Mouse (Mus musculus): ENCODE measurements around the gene Cnrip1. TPM values are rescaled to one million over a fixed set of nuclear protein-coding genes. Genes with fewer than 3 reads are reported as not detected.
"Not testable (repeated sequence)": the region's sequence is repeated elsewhere in the genome, so short reads cannot be mapped to it uniquely, and the experiment has no call there.

Gene Cnrip1
- 17.2 and 17.4 TPM in 2 replicates for polyA plus RNA-seq (2015; fragmentation: Nextera tagmentation; extraction: Ambion mirVana)

- peak; percentile 86 for ATAC-seq (ENCODE audit: low FRiP score, low read depth)
- peak within 1 kb of the TSS; percentile 52 for H3K4me3 ChIP-seq
- no peak within 1 kb of the TSS for H3K27ac ChIP-seq
- peak within 1 kb of the TSS; percentile 69 for H3K9ac ChIP-seq
- WGBS = 1% methylated on average over 38 of the region's 38 CpGs
- H3K27me3 ChIP-seq = peaks cover 5% of the 10 kb centered on the region; the same call in 1 of the 2 replicates
- H3K36me3 ChIP-seq = no peaks in the 10 kb centered on the region
- no peaks in the 10 kb centered on the region for H3K9me3 ChIP-seq
- peak within 1 kb of the TSS; percentile 82 for H3K4me2 ChIP-seq (replicated peaks)
- H3K4me1 ChIP-seq = peaks cover 13% of the 10 kb centered on the region
Measured at GRCm38 (mm10) chr11:17051545-17052475, at the start of gene Cnrip1, which contains the start of gene Plek. TSS of gene Cnrip1 (plus strand) at chr11:17051586. TSS of gene Plek (minus strand) at chr11:17052381.

- Histone ChIP-seq H3K9me3 (no peaks in the 10 kb centered on the region), H3K4me3 (no peak overlapping the region), H3K9ac (no peak overlapping the region), H3K4me2 (replicated peaks) (no peak overlapping the region), H3K27me3 (no peaks in the 10 kb centered on the region), H3K36me3 (no peaks in the 10 kb centered on the region), H3K4me1 (no peaks in the 10 kb centered on the region), H3K27ac (no peak overlapping the region)
- ATAC-seq (ENCODE audit: low FRiP score, low read depth) = no peak
- 79% methylated on average over 7 of the region's 7 CpGs for WGBS
Measured at GRCm38 (mm10) chr11:17002739-17003373, 48.5 kb upstream of the Cnrip1 start.

- Histone ChIP-seq H3K4me3 (no peak overlapping the region), H3K9ac (no peak overlapping the region), H3K9me3 (no peaks in the 10 kb centered on the region), H3K4me2 (replicated peaks) (no peak overlapping the region), H3K27ac (no peak overlapping the region), H3K36me3 (no peaks in the 10 kb centered on the region), H3K27me3 (no peaks in the 10 kb centered on the region), H3K4me1 (no peaks in the 10 kb centered on the region)
- ATAC-seq (ENCODE audit: low FRiP score, low read depth) = no peak
- 76% methylated on average over 3 of the region's 3 CpGs for WGBS
Measured at GRCm38 (mm10) chr11:17003757-17004156, 47.6 kb upstream of the Cnrip1 start.

- H3K9me3 ChIP-seq = no peaks in the 10 kb centered on the region
- no peaks in the 10 kb centered on the region for H3K27me3 ChIP-seq
- 69% methylated on average over 4 of the region's 4 CpGs for WGBS
- ATAC-seq (ENCODE audit: low FRiP score, low read depth) = no peak
- H3K4me3 ChIP-seq = no peak overlapping the region
- H3K27ac ChIP-seq = no peak overlapping the region
- no peak overlapping the region for H3K9ac ChIP-seq
- H3K36me3 ChIP-seq = no peaks in the 10 kb centered on the region
- no peaks in the 10 kb centered on the region for H3K4me1 ChIP-seq
- H3K4me2 ChIP-seq (replicated peaks) = no peak overlapping the region
Measured at GRCm38 (mm10) chr11:17004899-17005846, 46.2 kb upstream of the Cnrip1 start.

- not testable (repeated sequence) for H3K9ac ChIP-seq; H3K36me3 ChIP-seq; H3K27ac ChIP-seq; H3K9me3 ChIP-seq; ATAC-seq (ENCODE audit: low FRiP score, low read depth); H3K4me2 ChIP-seq (replicated peaks); H3K4me1 ChIP-seq; H3K27me3 ChIP-seq; H3K4me3 ChIP-seq
- WGBS = 63% methylated on average over 3 of the region's 3 CpGs
Measured at GRCm38 (mm10) chr11:17006526-17006925, 44.9 kb upstream of the Cnrip1 start.

GRCm38 (mm10) chr11:17007517-17008173, 43.7 kb upstream of the Cnrip1 start:
- H3K9me3 ChIP-seq = no peaks in the 10 kb centered on the region
- ATAC-seq (ENCODE audit: low FRiP score, low read depth) = no peak
- WGBS = 87% methylated on average over 5 of the region's 5 CpGs
- H3K4me3 ChIP-seq = no peak overlapping the region
- no peaks in the 10 kb centered on the region for H3K4me1 ChIP-seq
- no peaks in the 10 kb centered on the region for H3K36me3 ChIP-seq
- H3K4me2 ChIP-seq (replicated peaks) = no peak overlapping the region
- no peak overlapping the region for H3K27ac ChIP-seq
- no peaks in the 10 kb centered on the region for H3K27me3 ChIP-seq
- H3K9ac ChIP-seq = no peak overlapping the region

- ATAC-seq (ENCODE audit: low FRiP score, low read depth) = no peak
- H3K4me3 ChIP-seq = no peak overlapping the region
- WGBS = 69% methylated on average over 7 of the region's 7 CpGs
- no peaks in the 10 kb centered on the region for H3K36me3 ChIP-seq
- no peak overlapping the region for H3K27ac ChIP-seq
- H3K4me2 ChIP-seq (replicated peaks) = no peak overlapping the region
- no peaks in the 10 kb centered on the region for H3K4me1 ChIP-seq
- H3K27me3 ChIP-seq = no peaks in the 10 kb centered on the region
- no peaks in the 10 kb centered on the region for H3K9me3 ChIP-seq
- H3K9ac ChIP-seq = no peak overlapping the region
Measured at GRCm38 (mm10) chr11:17008498-17008941, 42.9 kb upstream of the Cnrip1 start.

GRCm38 (mm10) chr11:17012948-17013347, 38.4 kb upstream of the Cnrip1 start:
- Histone ChIP-seq H3K27ac (no peak overlapping the region), H3K36me3 (no peaks in the 10 kb centered on the region), H3K4me3 (no peak overlapping the region), H3K9ac (no peak overlapping the region), H3K4me1 (no peaks in the 10 kb centered on the region), H3K9me3 (peaks cover 2% of the 10 kb centered on the region; the same call in 1 of the 2 replicates), H3K27me3 (no peaks in the 10 kb centered on the region), H3K4me2 (replicated peaks) (no peak overlapping the region)
- no peak for ATAC-seq (ENCODE audit: low FRiP score, low read depth)

GRCm38 (mm10) chr11:17019328-17019727, 32.1 kb upstream of the Cnrip1 start:
- H3K27me3 ChIP-seq = no peaks in the 10 kb centered on the region
- H3K9me3 ChIP-seq = peaks cover 15% of the 10 kb centered on the region
- H3K27ac ChIP-seq = no peak overlapping the region
- no peaks in the 10 kb centered on the region for H3K4me1 ChIP-seq
- 91% methylated on average over 7 of the region's 7 CpGs for WGBS
- H3K4me3 ChIP-seq = no peak overlapping the region
- no peak overlapping the region for H3K4me2 ChIP-seq (replicated peaks)
- no peak overlapping the region for H3K9ac ChIP-seq
- no peaks in the 10 kb centered on the region for H3K36me3 ChIP-seq
- no peak for ATAC-seq (ENCODE audit: low FRiP score, low read depth)

- no peak for ATAC-seq (ENCODE audit: low FRiP score, low read depth)
- Histone ChIP-seq H3K9ac (no peak overlapping the region), H3K4me3 (no peak overlapping the region), H3K9me3 (peaks cover 11% of the 10 kb centered on the region), H3K27ac (no peak overlapping the region), H3K4me2 (replicated peaks) (no peak overlapping the region), H3K27me3 (no peaks in the 10 kb centered on the region), H3K36me3 (no peaks in the 10 kb centered on the region), H3K4me1 (no peaks in the 10 kb centered on the region)
- 80% methylated on average over 6 of the region's 6 CpGs for WGBS
Measured at GRCm38 (mm10) chr11:17023206-17023605, 28.2 kb upstream of the Cnrip1 start.

- H3K4me1 ChIP-seq = no peaks in the 10 kb centered on the region
- peaks cover 5% of the 10 kb centered on the region for H3K9me3 ChIP-seq
- ATAC-seq (ENCODE audit: low FRiP score, low read depth) = no peak
- H3K4me2 ChIP-seq (replicated peaks) = no peak overlapping the region
- 87% methylated on average over 3 of the region's 3 CpGs for WGBS
- no peaks in the 10 kb centered on the region for H3K36me3 ChIP-seq
- no peaks in the 10 kb centered on the region for H3K27me3 ChIP-seq
- H3K4me3 ChIP-seq = no peak overlapping the region
- no peak overlapping the region for H3K27ac ChIP-seq
- no peak overlapping the region for H3K9ac ChIP-seq
Measured at GRCm38 (mm10) chr11:17023984-17024383, 27.4 kb upstream of the Cnrip1 start.
